Mouse (Mus musculus) T-helper 1 cell (primary cell): ENCODE measurements around the gene Ugt1a6a.

Experiments
- in situ Hi-C: fragments of 300-600 bp; cut with MboI, MseI; formaldehyde crosslinking; loops from one replicate; pipeline ENCODE4 v1.15.1; 2025; ENCODE audit warnings: high pct_unique_total_duplicates

Gene Ugt1a6a

DNA sequence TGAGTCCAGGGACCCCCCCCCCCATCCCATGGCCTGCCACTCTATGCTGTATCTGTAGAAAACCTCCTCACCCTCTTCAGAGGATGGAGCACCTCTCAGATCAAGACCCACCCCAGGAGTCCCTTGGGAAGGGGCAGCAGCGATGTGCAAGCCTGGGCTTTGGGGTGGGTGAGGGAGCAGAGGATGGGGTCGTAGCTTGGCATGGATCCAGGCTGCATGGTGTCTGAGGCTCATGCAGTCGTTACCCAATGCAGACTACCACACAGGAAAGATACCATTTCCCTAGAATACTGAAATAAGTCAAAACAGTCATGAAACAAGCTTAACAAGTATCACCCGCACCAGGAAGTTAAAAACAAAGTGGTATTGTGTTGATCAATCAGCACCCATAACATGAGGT lies 114.0 kb downstream of the Ugt1a6a start:
- in situ Hi-C loops: no loop called here

DNA sequence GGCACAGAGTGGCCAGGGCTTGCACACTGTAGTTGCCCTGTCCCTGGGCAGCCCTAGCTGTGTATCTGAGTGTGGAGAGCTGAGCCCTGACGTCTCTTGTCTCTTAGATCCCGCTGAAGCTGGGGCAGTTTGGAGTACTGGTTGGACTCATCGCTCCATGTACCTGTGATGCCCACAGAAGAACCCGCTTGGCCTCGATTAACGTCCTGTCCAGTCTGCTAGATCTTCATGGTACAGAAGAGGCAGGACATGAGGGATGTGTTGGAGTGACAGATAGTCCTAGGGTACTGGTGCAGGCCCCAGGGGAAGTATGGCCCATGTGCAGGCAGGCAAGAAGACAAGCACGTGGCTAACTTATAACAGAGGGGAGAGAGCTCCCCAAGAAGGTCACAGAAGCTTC lies 115.0 kb downstream of the Ugt1a6a start:
- in situ Hi-C loops: no loop called here

DNA sequence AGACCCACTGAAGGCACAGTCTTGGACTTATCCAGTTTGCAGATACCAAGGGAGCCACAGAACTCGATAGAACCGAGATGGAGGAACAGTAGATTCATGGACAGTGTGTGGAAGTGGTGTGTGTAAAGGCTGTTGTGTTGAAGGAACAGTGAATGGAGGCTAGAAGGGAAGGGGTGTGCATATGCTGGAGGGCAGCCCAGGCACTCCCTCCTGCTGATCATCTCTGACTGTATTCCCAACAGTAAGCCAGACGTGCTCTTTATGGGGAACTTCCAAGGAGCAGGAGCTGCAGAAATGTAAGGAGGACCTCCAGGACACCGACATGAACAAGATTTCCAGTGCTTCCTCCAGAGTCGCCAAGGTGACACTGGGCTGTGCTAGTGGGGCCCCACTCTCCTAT lies 115.4 kb downstream of the Ugt1a6a start:
- in situ Hi-C loops: no loop called here

DNA sequence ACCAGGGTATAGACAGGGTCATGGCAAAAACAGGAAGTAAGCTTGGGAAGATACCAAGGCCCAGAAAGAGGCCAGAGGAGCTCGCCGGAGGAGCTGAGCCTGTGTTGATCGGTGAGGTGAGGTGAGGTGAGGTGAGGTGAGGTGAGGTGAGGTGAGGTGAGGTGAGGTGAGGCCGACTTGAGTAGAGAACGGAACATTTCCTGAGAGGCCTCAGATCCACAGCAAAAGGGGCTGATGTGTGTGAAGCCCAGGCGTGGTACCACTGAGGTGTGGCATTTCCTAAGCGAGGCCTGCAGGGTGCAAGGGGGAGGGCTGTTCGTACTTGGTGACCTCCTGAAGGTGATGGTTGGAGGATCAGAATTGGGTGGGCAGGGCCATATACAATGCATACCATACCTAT lies 118.5 kb downstream of the Ugt1a6a start:
- in situ Hi-C loops: no loop called here

DNA sequence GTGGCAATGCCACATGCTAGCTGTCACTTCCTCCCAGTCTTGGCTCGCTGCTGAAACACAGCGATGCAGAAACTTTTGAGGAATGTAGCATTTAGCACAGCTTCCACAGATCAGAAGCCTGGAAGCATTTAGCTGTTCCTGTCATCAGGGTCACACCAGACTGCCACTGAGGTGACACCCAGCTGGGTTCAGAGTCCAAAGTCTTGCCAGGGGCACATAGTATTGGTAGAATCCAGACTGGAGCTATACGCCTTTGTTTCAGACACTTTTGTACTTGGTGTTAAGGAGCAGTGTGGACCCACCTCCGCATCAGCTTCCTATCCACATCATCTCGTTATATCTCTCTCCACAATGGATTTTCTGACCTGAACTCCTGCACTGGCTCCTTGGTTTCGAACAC lies 118.9 kb downstream of the Ugt1a6a start:
- in situ Hi-C loops: no loop called here

DNA sequence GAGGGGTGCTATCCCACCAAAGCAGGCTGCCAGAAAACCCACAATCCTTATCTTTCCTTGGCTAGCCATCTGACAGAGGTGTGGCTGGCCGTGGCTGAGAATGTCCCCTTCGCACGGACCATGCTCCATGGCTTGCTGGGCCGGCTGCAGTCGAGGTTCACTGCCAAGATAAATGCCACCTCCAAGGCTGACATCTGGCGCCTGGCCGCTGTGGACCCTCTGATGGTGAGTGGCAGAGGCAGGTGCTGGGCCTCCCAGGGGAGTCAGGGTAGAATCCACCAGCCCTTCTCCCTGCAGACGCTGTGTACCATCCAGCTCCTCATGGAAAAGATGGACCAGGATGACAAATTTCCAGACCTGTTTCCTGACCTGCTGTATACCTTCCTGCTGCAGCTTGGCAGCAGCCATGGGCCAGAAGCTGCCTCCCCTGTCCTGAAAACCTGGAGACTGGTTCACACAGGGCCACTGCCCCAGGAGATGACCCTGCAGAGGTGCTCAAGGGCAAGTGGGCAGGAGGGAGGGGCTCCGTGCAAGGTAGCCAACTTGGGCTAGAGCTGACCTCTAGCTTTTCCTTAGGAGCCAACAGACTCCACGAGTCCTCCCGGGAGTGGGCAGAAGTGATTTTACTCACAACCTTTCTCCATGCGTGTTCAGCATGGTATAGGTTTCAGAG lies 120.3 kb downstream of the Ugt1a6a start:
- in situ Hi-C loops: no loop called here

DNA sequence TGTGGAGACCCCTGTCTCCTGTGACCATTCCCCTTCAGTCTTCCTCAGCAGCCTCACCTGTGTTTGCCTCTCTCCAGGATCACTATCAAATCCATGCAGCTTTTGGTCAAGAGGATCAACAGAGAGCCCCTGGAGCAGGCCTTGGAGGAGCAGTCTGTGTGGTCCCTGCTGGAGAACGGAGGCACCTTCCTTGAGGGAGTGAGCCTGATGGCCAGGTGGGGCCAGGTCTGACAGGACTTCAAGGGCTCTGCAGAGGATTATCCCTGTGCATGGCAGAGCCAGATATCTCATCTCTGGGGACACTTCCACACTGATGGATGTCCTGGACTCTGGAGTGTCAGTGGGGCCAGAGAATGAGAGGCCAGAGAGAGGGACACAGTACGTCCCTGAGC lies 120.9 kb downstream of the Ugt1a6a start:
- in situ Hi-C loops: no loop called here

DNA sequence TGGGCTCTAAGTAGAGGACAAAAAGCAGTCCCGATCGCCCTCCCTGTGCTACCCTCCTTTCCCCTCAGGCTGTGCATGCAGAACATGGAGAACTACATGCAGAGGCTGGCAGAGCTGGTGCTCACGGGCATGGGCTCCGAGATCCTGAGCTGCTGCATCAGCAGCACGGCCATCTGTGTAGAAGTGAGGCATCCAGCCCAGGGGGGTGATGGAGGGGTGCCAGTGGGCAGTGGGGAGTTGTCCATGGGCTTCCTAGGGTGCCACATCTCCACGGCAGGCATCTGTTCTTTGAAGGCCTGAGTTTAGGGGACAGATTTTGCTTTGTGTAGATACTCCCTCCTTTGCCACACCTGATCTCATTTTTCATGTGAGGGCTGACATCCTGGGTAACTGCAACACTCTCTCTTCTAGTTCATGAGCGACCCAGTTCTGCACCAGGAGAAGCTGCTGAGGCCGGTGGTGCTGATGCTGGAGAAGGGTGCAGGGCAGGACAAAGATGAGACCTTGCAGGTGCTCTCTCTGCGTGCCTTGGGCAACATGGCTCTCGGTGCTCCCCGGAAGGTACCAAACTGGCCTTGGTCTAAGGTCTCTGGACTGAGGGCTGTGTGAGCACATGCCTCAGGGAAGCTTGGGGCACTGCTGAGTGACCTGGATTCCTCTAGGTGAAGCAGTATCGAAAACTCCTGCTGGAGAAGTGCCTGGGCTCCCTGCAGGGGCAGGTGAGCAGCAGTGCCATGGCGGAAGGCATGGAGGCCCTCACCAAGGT lies 121.6 kb downstream of the Ugt1a6a start:
- in situ Hi-C loops: no loop called here

DNA sequence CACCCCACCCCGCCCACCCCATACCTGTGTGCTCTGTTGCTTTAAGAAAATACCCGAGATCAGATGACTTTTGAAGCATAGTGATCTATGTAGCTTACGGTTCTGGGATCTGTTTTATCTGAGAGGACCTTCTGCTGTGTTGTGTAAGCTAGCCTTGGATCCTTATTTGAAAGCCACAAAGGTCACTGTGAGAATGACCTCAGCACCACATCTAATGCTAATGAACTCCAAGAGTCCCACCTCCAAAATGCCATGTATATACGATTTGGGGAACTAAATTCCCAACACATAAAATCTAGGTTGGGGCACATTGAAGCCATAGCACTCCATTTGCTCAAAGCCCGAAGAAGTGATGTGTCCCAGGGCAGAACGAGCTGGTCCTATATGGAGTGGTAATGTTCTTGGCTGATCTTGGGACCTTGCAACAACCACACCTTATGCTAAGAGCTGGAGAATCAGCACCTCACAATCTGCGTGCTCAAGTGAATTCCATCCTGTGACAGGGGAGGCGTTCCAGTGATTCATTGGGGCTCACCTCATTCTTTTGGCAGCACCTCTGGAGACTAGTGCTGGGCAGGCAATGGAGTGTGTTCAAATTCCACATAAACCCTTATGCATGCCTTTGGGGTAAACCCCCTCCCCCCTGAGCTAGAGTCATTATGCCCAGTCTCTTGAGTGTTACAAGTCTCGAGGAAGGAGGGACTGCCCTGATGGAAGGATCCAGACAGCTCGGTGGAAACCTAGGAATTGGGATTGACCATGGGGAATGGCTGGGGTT lies 122.5 kb downstream of the Ugt1a6a start:
- in situ Hi-C loops: no loop called here

DNA sequence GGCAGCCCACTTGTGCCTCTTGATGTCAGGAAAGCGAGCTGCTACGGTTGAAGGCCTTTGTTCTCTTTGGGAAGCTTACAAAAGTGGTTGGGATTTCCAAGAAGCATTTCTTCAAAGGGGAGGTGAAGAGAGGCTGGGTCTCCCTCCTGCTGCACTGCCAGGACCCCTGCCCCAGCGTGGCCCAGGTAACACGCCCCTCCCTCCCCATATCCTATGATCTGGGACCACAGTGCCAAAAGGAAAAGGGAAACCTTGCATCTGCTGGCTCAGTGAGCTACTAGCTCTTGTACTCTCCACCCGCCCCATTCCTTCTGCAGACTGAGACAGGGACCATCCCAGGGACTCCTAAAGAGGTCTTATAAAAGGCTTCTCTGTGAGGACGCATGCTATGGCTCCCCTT lies 123.1 kb downstream of the Ugt1a6a start:
- in situ Hi-C loops: no loop called here

DNA sequence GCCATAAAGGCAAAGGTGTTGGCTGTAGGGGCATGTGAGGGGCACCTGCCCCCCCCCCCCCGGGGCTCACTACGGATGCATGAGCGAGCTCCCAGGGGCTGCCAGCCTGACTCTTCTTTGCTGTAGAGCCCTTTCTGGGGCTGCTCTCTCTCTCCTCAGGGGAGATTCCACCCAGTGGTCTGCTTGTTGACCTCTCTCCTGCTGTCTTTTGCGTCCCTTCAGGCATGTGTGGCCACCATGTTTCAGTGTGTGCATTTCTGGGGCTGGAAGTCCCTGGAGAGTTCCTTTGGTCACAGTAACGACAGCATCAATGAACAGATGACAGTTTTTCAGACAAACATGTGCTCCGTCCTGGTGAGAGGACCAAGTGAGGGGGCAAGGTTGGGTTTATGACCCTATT lies 123.8 kb downstream of the Ugt1a6a start:
- in situ Hi-C loops: no loop called here

DNA sequence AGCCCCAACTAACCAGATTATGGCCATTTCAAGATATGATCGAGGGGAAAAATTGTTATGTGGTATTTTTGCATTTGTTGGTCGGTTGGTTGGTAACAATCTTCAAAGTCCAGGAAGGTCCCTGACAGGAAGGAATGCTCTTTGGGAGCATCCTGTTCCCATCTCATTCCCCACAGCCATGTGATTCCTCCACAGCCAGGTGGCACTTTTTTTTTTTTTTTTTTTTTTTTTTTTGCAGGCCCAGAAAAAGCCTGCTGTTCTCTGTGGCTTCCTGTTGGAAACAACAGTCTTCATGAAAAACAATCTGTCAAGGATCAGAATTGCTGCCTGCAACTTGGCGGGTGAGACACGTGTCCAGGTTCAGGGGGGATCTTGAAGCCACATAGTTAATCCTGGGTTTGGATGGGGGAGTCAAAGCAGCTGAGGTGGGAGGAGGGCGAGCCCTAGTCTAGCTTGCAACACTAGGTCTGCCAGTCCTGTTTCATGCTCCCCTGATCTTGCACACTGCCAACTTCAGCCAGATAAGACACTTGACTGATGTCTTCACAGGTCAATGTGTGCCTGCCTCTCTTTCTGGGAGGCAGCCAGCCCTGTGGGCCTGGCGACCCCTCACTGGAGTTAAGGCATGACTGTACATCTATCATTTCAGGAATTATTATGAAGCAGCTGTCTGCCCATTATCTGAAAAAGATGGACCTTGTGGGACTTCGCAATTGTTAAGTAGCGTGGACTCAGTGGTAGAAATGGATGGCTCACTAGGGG lies 124.5 kb downstream of the Ugt1a6a start:
- in situ Hi-C loops: no loop called here

DNA sequence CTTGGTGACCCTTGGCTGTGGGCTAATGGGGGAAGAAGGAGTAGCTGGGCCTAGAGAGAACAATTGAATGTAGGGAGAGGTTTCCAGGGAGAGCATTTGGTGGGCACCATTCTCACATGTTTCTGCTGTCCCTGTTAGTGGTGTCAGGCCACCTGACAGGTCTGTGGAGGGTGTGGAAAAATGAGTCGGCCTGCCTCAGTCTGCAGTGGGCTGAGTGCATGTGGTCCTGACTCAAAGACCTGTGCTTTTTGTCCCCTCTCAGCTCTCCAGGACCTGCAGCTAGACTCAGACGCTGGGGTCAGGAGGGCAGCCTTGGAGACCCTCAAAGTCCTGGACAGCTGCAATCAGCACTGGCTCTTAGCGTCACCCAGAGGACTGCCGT lies 125.0 kb downstream of the Ugt1a6a start:
- in situ Hi-C loops: no loop called here

DNA sequence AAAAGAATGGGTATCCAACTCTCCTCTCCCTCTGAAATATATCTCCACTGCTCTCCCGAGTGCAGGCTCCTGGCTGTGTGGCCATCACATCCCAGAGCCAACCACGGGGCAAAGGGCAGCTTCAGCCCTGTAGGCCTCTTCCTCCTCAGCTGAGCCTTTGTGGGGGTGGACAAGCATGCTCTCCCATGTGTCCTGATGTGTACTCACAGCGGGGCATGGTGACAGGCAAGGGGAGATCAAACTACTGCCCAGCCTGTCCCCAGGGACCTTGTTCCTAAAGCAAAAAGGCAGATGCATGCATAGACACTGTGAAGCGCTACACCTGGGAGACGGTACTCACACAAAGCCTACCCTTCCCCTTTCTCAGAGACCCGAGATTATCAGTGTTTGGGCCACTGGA lies 125.5 kb downstream of the Ugt1a6a start:
- in situ Hi-C loops: no loop called here

DNA sequence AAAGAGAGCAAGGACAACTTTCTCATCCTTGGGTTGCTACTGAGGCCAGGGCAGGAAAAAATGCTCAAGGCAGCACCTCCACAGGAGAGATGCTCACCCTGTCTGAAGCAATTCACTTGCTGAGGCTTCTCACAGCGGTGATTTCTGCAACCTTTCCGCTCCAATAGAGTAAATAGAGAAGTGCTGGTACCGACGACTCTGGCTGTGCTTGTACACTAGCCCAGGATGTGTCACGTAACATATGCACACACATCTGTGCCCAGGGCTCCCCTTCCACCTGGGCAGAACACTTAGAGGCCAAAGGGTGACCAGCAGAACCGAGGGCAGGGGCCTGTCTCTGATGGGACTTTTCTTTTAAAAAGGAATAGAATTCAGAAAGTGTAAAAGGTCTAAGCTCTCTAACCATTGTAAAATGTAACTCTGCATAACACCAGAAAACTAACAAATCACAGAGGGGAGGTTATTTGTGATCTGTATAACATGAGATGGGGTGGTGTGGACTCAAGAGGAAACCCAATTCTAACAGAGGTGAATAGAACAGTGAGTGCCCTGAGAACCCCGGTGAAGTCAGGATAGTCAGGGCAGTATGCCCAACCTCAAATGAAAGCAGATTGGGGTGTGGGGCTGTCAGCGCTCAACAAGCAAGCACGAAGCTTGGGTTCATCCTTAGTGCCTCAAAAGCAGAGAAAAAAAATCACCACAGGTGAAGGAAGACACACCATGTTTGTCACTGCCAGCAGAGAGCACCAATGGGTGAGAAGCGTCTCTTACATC lies 126.2 kb downstream of the Ugt1a6a start:
- in situ Hi-C loops: no loop called here

DNA sequence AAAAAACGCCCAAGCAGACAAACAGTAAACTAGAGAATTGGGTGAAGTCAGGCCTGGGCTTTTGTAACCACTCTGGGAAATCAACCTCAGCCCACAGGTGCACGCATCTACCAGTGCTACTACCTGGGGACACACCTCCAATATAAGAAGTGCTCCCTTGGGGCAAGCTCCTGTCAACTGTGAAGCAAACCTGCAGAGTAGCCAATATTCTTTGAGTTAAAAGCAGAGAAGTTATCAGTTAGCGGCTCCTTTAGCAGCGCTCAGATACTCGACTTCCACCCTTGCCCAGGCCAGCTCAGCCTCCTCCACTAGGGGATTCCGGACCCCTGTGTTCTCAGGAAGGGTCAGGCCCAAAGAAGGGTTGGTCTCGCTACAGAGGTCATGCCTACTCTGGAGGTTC lies 127.1 kb downstream of the Ugt1a6a start:
- in situ Hi-C loops: no loop called here

DNA sequence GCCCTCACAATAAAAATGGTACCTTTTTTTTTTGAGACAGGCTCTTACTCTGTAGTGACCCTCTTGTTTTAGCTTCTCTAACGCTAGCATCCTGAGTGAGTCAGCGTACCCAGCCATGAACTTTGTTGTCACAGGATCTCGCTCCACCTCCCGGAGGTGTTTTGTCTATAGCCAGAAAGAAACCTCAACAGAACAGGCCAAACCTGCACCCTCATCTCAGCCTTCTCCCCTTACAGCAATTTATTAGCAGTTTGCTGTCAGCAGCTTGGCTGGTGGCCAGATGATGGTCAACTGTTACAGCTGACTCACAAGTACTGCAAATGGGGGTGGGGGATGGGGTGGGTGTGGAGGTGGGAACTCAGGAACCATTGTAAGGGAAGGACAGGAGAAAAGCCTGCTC lies 127.6 kb downstream of the Ugt1a6a start:
- in situ Hi-C loops: no loop called here

DNA sequence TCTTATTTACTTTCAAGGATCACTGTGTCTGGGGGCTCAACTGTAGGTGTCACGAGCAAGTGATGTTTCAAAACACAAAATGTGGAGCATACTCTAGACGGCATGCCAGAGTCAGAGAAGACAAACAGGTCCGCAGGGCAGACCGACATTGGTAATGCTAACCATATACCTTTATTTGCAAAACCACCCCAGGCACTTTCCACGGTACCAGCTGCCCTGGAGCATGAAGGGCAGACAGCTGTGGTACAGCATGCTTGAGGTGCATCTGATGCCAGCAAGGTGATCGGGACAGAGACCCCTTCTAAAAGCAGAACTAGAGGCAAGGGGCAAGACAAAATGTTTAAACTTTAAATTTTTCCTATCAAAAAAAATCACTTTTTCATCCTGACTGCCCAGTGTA lies 128.4 kb downstream of the Ugt1a6a start:
- in situ Hi-C loops: no loop called here

DNA sequence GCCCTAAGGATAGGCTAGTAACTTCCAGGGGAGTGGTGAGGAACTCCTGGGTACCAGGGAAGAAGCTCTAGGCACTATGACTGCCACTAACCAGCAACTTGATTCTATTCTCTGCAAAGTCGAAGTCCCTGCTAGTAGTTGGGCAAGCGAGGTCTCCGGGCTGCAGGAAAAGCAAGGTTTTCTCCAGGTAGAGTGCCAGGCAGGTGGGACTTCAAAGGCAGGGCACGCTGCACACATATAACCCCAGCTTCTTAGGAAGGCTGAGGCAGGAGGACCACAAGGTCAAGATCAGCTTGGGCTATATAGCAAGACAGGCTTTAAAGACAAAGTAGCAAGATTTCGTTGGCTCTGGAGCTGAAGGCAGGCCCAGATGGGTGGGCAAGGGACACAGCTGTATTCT lies 129.2 kb downstream of the Ugt1a6a start:
- in situ Hi-C loops: no loop called here

DNA sequence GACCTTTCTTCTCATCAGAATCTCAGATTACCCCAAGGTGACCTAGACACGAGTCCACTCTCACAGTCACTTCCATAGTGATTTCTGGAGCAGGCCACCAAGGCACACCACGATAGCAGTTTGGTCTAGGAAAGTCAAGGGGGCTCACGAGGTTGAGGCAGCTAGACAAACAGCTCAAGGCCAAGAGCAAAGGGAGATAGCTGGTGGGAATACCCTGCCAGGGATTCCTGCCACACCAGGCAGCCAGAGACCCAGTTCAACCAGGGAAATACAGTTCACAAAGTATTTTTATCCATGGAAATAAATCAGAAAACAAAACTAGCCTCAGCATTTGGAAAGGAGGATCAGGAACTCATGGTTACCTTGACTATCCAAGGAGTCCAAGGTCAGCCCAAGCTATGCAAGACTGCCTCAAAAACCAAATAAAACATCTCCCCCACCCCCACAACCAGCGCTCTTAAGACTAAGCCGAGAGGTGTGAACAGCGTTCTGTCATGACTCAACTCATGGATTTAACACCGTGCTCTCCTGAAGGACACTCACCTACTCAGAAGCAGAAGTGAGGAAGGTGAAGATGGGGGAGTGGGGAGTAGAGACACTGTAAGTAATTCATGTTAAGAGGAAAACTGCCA lies 129.7 kb downstream of the Ugt1a6a start:
- in situ Hi-C loops: no loop called here

DNA sequence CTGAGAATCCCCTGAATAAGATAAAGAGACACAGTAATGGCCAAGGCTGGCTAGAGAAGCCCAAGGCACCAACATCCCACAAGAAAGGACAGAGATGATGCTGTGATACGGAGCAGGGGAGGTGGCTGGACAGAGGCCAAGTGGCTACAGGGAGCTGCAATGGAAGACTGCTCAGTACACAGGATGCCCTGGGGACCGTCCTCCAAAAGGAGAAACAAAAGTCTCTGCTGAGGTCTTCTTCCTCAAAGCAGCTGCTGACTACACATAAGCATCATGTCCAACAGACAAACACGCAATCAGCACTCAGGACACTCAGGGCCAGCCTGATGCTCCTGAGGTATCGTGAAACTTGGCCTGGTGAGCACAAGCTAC lies 130.2 kb downstream of the Ugt1a6a start:
- in situ Hi-C loops: no loop called here
